Mouse (Mus musculus) forebrain, postnatal 0 days (tissue): ENCODE measurements at regions not wholly inside any gene's neighbourhood (a gene's known extent, or its start where the extent isn't known, plus 50 kb on each side); places are given as distances from the start of the nearest gene placed in this dataset.
A peak's percentile ranks its signal among the peaks of the same experiment; 100 is the strongest.

Source experiments
- ATAC-seq: fragments of 200-750 bp; cut with Nextera tagmentation; 2 replicates; pipeline ENCODE4 v1.8.0; 2017; ENCODE audit warnings: mild to moderate bottlenecking, moderate library complexity
- DNase-seq: peaks from one replicate; pipeline ENCODE4 v3.0.0-alpha.2; 2015
- H3K27ac ChIP-seq: fragments of 300-500 bp; sonication (generic); 2 replicates; pipeline ENCODE4 v1.5.1; 2014; ENCODE audit warnings: low read depth, mild to moderate bottlenecking, antibody characterized with exemption, low read length, moderate library complexity, mixed read lengths
- H3K27me3 ChIP-seq: fragments of 300-500 bp; sonication (generic); 2 replicates; pipeline ENCODE4 v1.6.1; 2014; ENCODE audit warnings: mild to moderate bottlenecking, low read length, mixed read lengths; ENCODE audit not compliant: insufficient read depth
- H3K36me3 ChIP-seq: fragments of 300-500 bp; sonication (generic); 2 replicates; pipeline ENCODE4 v1.6.1; 2014; ENCODE audit warnings: mild to moderate bottlenecking, moderate library complexity; ENCODE audit not compliant: insufficient read depth
- H3K4me1 ChIP-seq: fragments of 300-500 bp; sonication (generic); 2 replicates; pipeline ENCODE4 v1.6.1; 2014; ENCODE audit warnings: antibody characterized with exemption; ENCODE audit not compliant: insufficient read depth
- H3K4me2 ChIP-seq: fragments of 300-500 bp; sonication (generic); 2 replicates; pipeline ENCODE4 v1.6.1; 2014; ENCODE audit warnings: low read depth, mild to moderate bottlenecking, moderate library complexity
- H3K4me3 ChIP-seq: fragments of 300-500 bp; sonication (generic); 2 replicates; pipeline ENCODE4 v1.5.1; 2014; ENCODE audit warnings: low read depth, low read length, mixed read lengths
- H3K9ac ChIP-seq: fragments of 300-500 bp; sonication (generic); 2 replicates; pipeline ENCODE4 v1.6.1; 2014; ENCODE audit warnings: mild to moderate bottlenecking
- H3K9me3 ChIP-seq: fragments of 300-500 bp; sonication (generic); 2 replicates; pipeline ENCODE4 v1.6.1; 2016; ENCODE audit warnings: low read length
- CTCF ChIP-seq: sonication (generic); IDR thresholded peaks from 2 replicates; pipeline ENCODE4 v1.5.1; 2016; ENCODE audit warnings: antibody characterized with exemption, control low read depth, low read depth
- WGBS: fragments of 180-500 bp; shearing (Covaris S2); extraction: QIAGEN DNeasy Blood & Tissue Kit; methylation state at CpG from one replicate; pipeline ENCODE4 v1.1.7; 2014; 5-methylcytosine and 5-hydroxymethylcytosine counted together

- Histone ChIP-seq H3K4me2 (no peak overlapping the region), H3K4me1 (no peaks in the 10 kb centered on the region), H3K36me3 (no peaks in the 10 kb centered on the region), H3K4me3 (no peak overlapping the region), H3K9me3 (no peaks in the 10 kb centered on the region), H3K9ac (no peak overlapping the region), H3K27me3 (no peaks in the 10 kb centered on the region), H3K27ac (no peak overlapping the region)
- WGBS = 81% methylated on average over 5 of the region's 5 CpGs
- no peak for TF ChIP-seq CTCF
- no peak for ATAC-seq
- DNase-seq = no peak
These were observed 113.4 kb upstream of the Celf2 start for GRCm38 (mm10) chr2:7622716-7623285.

- H3K27ac ChIP-seq = no peak overlapping the region
- no peak overlapping the region for H3K9ac ChIP-seq
- no peak for TF ChIP-seq CTCF
These were observed 110.7 kb upstream of the Celf2 start for GRCm38 (mm10) chr2:7619888-7620664.

GRCm38 (mm10) chr2:7578196-7578595, 68.8 kb upstream of the Celf2 start:
- H3K36me3 ChIP-seq = no peaks in the 10 kb centered on the region
- peak; percentile 83 for ATAC-seq
- H3K9me3 ChIP-seq = no peaks in the 10 kb centered on the region
- no peak overlapping the region for H3K9ac ChIP-seq
- peak; percentile 48 for DNase-seq
- no peaks in the 10 kb centered on the region for H3K4me1 ChIP-seq
- H3K4me3 ChIP-seq = no peak overlapping the region
- no peak for TF ChIP-seq CTCF
- H3K4me2 ChIP-seq = no peak overlapping the region
- 56% methylated on average over 2 of the region's 2 CpGs for WGBS
- H3K27ac ChIP-seq = peak overlapping the region; percentile 70; the same call in 1 of the 2 replicates
- no peaks in the 10 kb centered on the region for H3K27me3 ChIP-seq

More at GRCm38 (mm10) chr2:7619888-7620664, 110.7 kb upstream of the Celf2 start:
- Histone ChIP-seq H3K9me3 (no peaks in the 10 kb centered on the region), H3K4me3 (no peak overlapping the region), H3K4me2 (no peak overlapping the region), H3K27me3 (no peaks in the 10 kb centered on the region), H3K36me3 (no peaks in the 10 kb centered on the region), H3K4me1 (no peaks in the 10 kb centered on the region)
- 41% methylated on average over 9 of the region's 9 CpGs for WGBS
- DNase-seq (peak; percentile 75), ATAC-seq (peak; percentile 27; the same call in 1 of the 2 replicates)
